Mouse (Mus musculus) spleen, adult 2 months (tissue): ENCODE data around the gene Itga9. TPM values are rescaled to one million over a fixed set of nuclear protein-coding genes. Genes with fewer than 3 reads are reported as not detected.
A peak's percentile ranks its signal among the peaks of the same experiment; 100 is the strongest.

Experiments
- DNase-seq, 2 experiments: peaks; one replicate each; pipeline versions ENCODE4 v3.0.0 to v3.0.0-alpha.2; 2012 to 2021; ENCODE audit warnings: low spot score in 2 of 2, low read depth in 1 of 2
- H3K27ac ChIP-seq: fragments of 200-500 bp; 2 replicates; pipeline ENCODE4 v1.5.1; 2012; ENCODE audit warnings: low read length, inconsistent platforms; ENCODE audit not compliant: insufficient read depth
- H3K27me3 ChIP-seq: fragments of 200-500 bp; 2 replicates; pipeline ENCODE4 v1.6.1; 2012; ENCODE audit warnings: mild to moderate bottlenecking, moderate library complexity, low read length, inconsistent platforms; ENCODE audit not compliant: control insufficient read depth, insufficient read depth
- H3K36me3 ChIP-seq: fragments of 200-500 bp; 2 replicates; pipeline ENCODE4 v1.6.1; 2012; ENCODE audit warnings: mild to moderate bottlenecking, low read length, inconsistent platforms; ENCODE audit not compliant: control insufficient read depth, insufficient read depth
- H3K4me1 ChIP-seq: fragments of 200-500 bp; 2 replicates; pipeline ENCODE4 v1.6.1; 2011; ENCODE audit warnings: inconsistent platforms; ENCODE audit not compliant: control insufficient read depth, insufficient read depth, insufficient read length
- H3K4me3 ChIP-seq: fragments of 200-500 bp; 2 replicates; pipeline ENCODE4 v1.5.1; 2011; ENCODE audit warnings: mild to moderate bottlenecking, inconsistent platforms; ENCODE audit not compliant: insufficient read depth, insufficient read length; ENCODE audit errors: extremely low read depth
- CTCF ChIP-seq: fragments of 200-500 bp; IDR thresholded peaks from 2 replicates; pipeline ENCODE4 v1.5.1; 2011; ENCODE audit warnings: mild to moderate bottlenecking, inconsistent platforms; ENCODE audit not compliant: insufficient read depth, insufficient read length, insufficient replicate concordance; ENCODE audit errors: extremely low read depth
- POLR2A ChIP-seq: fragments of 200-500 bp; IDR thresholded peaks from 2 replicates; pipeline ENCODE4 v1.6.1; 2011; ENCODE audit warnings: low read depth, low read length, inconsistent platforms
- WGBS: fragments of 180-500 bp; shearing (Covaris S2); methylation state at CpG from one replicate; pipeline ENCODE4 v1.1.7; 2018; 5-methylcytosine and 5-hydroxymethylcytosine counted together
- polyA plus RNA-seq: library from polyadenylated mRNA; depleted of rRNA; stranded (reverse); fragments of >200 nt; gene quantifications from 2 replicates; pipeline ENCODE4 v1.2.3, GENCODE M21; 2012

Gene Itga9
- polyA plus RNA-seq, 1 experiment = 11.8 TPM

DNA sequence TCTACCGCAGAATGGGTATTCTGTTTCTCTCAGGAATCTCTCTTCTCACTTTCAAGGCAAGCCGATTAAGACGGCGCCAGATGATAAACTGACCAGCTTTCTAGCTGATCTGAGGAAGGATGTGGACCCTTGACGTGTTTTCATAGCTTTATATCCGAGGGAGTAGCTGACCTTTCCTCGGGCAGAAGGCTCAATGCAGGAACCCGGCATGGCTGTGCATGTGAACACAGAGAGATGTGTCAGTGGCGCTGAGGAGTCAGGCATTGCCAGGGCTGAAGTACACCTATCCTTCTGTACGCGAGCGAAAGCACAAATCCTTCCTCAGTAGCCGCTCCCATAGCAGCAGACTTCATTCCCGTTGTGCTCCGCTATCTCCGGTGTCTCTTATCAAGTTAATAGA lies 207.6 kb downstream of the Itga9 start:
- H3K4me1 ChIP-seq = no peaks in the 10 kb centered on the region
- H3K4me3 ChIP-seq = no peak overlapping the region
- TF ChIP-seq POLR2A (no peak), CTCF (no peak)
- 90% methylated on average over 16 of the region's 16 CpGs for WGBS
- H3K27ac ChIP-seq = no peak overlapping the region
- no peaks in the 10 kb centered on the region for H3K27me3 ChIP-seq
- no peak for DNase-seq
- no peaks in the 10 kb centered on the region for H3K36me3 ChIP-seq

DNA sequence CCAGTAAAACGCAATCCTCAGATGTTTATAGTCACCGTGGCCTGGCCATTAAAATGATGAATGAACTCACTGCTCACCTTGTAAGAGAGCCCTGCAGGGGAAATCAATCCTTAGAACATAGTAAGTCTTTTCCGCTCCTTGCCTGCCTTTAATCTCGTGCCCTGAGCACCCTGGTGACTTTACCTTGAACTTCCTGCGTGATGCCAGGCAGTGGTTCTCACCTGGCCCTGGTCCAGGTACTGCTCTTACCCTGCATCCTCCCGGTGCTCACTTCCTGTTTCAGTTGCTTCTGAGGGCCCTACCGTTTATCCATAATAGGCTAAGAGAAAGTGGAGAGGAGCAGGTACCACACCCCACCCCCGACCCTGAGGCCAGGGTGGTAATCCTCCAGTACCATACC lies 208.0 kb downstream of the Itga9 start:
- Histone ChIP-seq H3K27me3 (no peaks in the 10 kb centered on the region), H3K36me3 (no peaks in the 10 kb centered on the region)
- 37% methylated on average over 8 of the region's 8 CpGs for WGBS

DNA sequence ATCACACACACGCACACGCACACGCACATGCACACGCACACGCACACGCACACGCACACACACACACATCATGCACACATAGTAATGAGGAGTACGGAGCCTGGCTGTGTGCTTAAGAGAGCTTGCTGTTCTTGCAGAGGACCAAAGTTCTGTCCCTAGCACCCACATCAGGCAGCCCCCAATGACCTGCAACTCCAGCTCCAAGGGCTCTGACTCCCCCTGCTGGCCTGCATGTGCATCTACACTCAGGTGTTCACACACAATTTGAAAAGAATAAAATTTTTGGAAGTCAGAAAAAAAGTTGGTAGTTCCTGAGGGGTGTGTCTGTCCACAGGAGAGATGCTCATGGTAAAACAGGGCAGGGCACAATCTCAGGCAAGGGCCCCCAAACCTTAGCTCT lies 209.1 kb downstream of the Itga9 start:
- Histone ChIP-seq H3K27ac (no peak overlapping the region), H3K4me3 (no peak overlapping the region), H3K36me3 (no peaks in the 10 kb centered on the region), H3K4me1 (no peaks in the 10 kb centered on the region), H3K27me3 (no peaks in the 10 kb centered on the region)
- WGBS = 98% methylated on average over 8 of the region's 8 CpGs
- no peak for DNase-seq
- no peak for TF ChIP-seq POLR2A
- TF ChIP-seq CTCF = no peak

More for the DNA sequence above, 208.0 kb downstream of the Itga9 start:
- Histone ChIP-seq H3K27ac (no peak overlapping the region), H3K4me1 (no peaks in the 10 kb centered on the region), H3K4me3 (no peak overlapping the region)
- no peak for DNase-seq
- TF ChIP-seq CTCF (no peak), POLR2A (no peak)

DNA sequence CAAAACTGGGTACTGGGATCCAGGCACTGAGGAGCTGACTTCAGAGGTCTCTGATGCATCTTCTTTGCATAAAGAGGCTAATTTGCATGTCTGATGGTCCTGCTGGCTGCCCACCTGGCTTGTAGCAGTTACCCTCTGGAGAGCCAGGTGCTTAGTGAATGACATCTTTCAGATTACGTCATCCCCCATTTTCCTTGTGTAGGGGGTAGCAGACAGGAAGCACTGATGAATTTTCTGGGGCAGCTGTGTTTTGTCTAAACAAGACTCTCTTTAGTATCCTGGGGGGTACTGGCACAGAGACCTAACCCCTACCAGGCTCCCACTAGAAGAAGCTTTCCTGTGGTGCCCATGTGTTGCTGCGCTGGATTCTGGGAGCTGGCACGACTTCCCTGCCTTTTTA lies 212.0 kb downstream of the Itga9 start:
- WGBS = 86% methylated on average over 3 of the region's 3 CpGs
- H3K4me3 ChIP-seq = no peak overlapping the region
- no peak for DNase-seq
- TF ChIP-seq CTCF (no peak), POLR2A (no peak)
- H3K36me3 ChIP-seq = no peaks in the 10 kb centered on the region
- H3K27me3 ChIP-seq = no peaks in the 10 kb centered on the region
- no peak overlapping the region for H3K27ac ChIP-seq
- no peaks in the 10 kb centered on the region for H3K4me1 ChIP-seq

DNA sequence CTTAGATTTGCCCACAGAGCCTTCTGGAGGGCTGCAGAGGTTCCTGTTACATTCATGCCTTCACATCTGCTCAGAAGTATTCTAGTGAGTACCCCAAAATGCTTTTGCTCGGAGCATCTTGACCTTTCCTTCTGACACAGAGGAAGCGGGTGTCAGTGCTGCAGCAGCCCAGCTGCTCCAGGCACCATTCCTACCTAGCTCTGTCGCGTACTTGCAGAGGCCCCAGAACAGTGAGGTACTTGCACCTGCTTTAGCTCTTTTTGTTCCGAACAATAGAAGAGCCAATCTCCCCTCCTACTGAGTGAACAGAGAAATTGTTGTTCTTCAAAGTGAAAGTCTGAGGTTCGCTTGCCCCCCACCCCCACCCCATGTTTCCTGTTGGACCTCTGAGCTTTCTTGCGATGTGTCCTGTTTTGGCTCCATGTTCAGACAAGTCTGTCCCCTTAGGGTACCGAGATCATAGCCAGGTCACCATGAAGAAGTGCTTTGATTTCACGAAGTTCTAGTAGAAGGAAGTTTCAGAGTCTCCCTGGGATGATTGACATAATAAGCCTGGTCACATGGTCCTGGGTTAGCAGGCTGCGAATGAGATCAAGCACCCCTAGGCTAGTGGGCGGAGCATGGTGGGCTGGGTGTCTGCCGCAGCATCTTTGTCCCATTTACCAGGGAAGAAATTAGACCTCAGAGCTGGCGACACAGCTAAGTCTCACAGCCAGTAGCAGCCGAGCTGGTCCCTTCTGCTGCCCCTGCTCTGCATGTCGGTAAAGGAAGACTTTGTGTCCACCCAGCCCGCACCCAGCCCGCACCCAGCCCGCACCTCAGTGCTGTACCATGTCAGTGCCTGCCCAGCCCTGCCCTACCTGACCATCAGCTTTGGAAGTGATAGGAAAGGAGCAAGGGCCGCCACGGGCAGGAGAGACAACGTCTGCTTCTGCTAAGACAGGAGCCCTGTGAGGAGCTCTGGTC lies 215.0 kb downstream of the Itga9 start:
- Histone ChIP-seq H3K4me3 (peak overlapping the region; percentile 47), H3K27me3 (no peaks in the 10 kb centered on the region), H3K36me3 (no peaks in the 10 kb centered on the region), H3K27ac (no peak overlapping the region), H3K4me1 (no peaks in the 10 kb centered on the region)
- WGBS = 41% methylated on average over 21 of the region's 21 CpGs
- DNase-seq = peak in 1 of 2 experiments; percentile 52
- TF ChIP-seq CTCF = no peak
- TF ChIP-seq POLR2A = no peak

DNA sequence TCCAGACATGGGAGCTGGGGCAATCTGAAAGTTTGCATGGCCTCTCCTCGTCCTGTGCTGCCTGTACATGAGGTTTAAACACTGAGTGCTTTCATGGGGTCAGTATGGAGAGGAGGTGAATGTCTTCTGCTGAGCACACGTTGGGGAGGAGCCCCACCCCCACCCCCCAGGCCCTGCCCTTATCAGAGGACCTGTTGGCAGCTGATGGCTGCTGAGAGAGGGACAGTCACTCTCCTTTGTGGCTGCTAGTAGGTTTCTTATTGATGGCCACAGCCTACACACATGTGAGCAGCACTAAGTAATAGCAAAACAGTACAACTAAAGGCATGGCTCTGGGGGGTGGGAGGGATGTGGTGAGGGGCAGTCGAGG lies 215.7 kb downstream of the Itga9 start:
- TF ChIP-seq POLR2A = no peak
- no peak for TF ChIP-seq CTCF

DNA sequence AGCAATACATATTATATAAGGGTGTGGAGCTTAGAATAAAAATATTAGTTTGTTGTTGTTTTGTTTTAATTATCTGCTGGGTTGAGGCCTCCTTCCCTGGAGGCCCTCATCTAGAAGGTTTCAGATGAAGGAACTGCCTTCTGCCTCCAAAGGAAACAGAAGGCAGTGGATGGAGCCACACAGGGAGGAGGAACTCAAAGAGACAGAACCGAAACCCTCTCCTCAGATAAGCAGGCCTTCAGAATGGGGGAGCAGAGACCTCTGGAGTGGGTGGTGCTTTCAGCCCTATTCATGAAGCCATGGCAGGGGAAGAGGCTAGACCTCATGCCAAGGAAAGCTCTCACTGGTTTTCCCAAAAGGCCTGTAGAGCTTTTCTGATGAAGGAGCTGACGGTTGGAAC lies 216.1 kb downstream of the Itga9 start:
- Histone ChIP-seq H3K27ac (no peak overlapping the region), H3K4me3 (no peak overlapping the region), H3K36me3 (no peaks in the 10 kb centered on the region), H3K27me3 (no peaks in the 10 kb centered on the region), H3K4me1 (no peaks in the 10 kb centered on the region)
- WGBS = 83% methylated on average over 2 of the region's 2 CpGs
- TF ChIP-seq CTCF (no peak), POLR2A (no peak)
- no peak for DNase-seq

More for the DNA sequence above, 215.7 kb downstream of the Itga9 start:
- H3K27ac ChIP-seq = no peak overlapping the region
- H3K4me1 ChIP-seq = no peaks in the 10 kb centered on the region
- no peak overlapping the region for H3K4me3 ChIP-seq
- DNase-seq = no peak
- 68% methylated on average over 3 of the region's 3 CpGs for WGBS
- no peaks in the 10 kb centered on the region for H3K36me3 ChIP-seq
- no peaks in the 10 kb centered on the region for H3K27me3 ChIP-seq
